Comparison of ENCODE assay signal across 36 mouse cellular contexts in genomic region chrX:13681748-13682147, GRCm38 (mm10). TPM values are rescaled to one million over a fixed set of nuclear protein-coding genes. Genes with fewer than 3 reads are reported as not detected.
"Had no signal": no experiment of that assay in that cellular context is flagged by ENCODE, and none has a peak within 500 bp of the region (broad histone marks: within the 10 kb centered on the region; RNA-seq: fewer than 3 reads in every experiment).

No protein-coding gene starts in this region.

- DNase-seq: gastrocnemius, adult 2 months; gastrocnemius, postnatal 10 days; gastrocnemius, postnatal 25 days; heart, adult 18-20 months; heart, postnatal 10 days; heart, postnatal 36 days; kidney, adult 11 months; kidney, adult 2 months; kidney, adult 9 months; kidney, postnatal 14 days; kidney, postnatal 36 days; layer of hippocampus, adult 9-11 months; layer of hippocampus, postnatal 36 days; left cerebral cortex, postnatal 4 days had no signal

- H3K4me3 ChIP-seq: gastrocnemius, adult 2 months; heart, embryonic 10.5 days; heart, embryonic 12.5 days; hindbrain, embryonic 13.5 days; hindbrain, embryonic 15.5 days; kidney, embryonic 15.5 days; limb, embryonic 13.5 days; limb, embryonic 15.5 days; liver, embryonic 12.5 days had no signal

- H3K27ac ChIP-seq: gastrocnemius, adult 2 months; heart, embryonic 10.5 days; hindbrain, embryonic 13.5 days; hindbrain, embryonic 15.5 days; hindbrain, postnatal 0 days; kidney, embryonic 15.5 days; kidney, postnatal 0 days; limb, embryonic 13.5 days; limb, embryonic 15.5 days; liver, embryonic 12.5 days; liver, embryonic 14.5 days had no signal

- H3K4me1 ChIP-seq: heart, embryonic 10.5 days; heart, embryonic 12.5 days; hindbrain, embryonic 13.5 days; hindbrain, embryonic 15.5 days; kidney, embryonic 15.5 days; limb, embryonic 13.5 days; limb, embryonic 15.5 days had no signal

RNA-seq across cellular contexts. Expression of gene Gpr82, which starts 20.6 kb away (rescaled TPM):
- total RNA-seq: gastrocnemius, adult 2 months; gastrocnemius, postnatal 10 days; gastrocnemius, postnatal 25 days; gastrocnemius, postnatal 4 days; granulocyte monocyte progenitor cell, adult 5-6 weeks; heart, adult 18-20 months; heart, adult 8-10 months; heart, postnatal 10 days; heart, postnatal 36 days; hematopoietic stem cell, adult 5-6 weeks; hindbrain, postnatal 0 days; layer of hippocampus, adult 18-20 months; layer of hippocampus, adult 8-10 months; layer of hippocampus, postnatal 14 days; layer of hippocampus, postnatal 36 days; left cerebral cortex, adult 8-10 months; left cerebral cortex, postnatal 10 days; left cerebral cortex, postnatal 25 days; left cerebral cortex, postnatal 4 days; liver, adult 2 months had no signal
- polyA plus RNA-seq: kidney, adult 2 months; liver, adult 2 months; liver, embryonic 14.5 days had no signal

RNA-seq across cellular contexts. Expression of gene Gpr34, which starts 49.9 kb away (rescaled TPM):
- total RNA-seq: granulocyte monocyte progenitor cell, adult 5-6 weeks had no signal
- polyA plus RNA-seq: liver, adult 2 months had no signal
